Mouse (Mus musculus): ENCODE measurements at regions not wholly inside any gene's neighbourhood (a gene's known extent, or its start where the extent isn't known, plus 50 kb on each side); places are given as distances from the start of the nearest gene placed in this dataset.
A peak's percentile ranks its signal among the peaks of the same experiment; 100 is the strongest.

GRCm38 (mm10) chrY:43923126-43923525, 341.1 kb downstream of the Gm21739 start:
- peak; percentile 9 to 38 for DNase-seq (ENCODE audit: low spot score in 2 of 2)

Data from spleen, postnatal 4 days (tissue).